Mouse (Mus musculus) naive thymus-derived CD4-positive, alpha-beta T cell, adult 2 months (primary cell): ENCODE data around the gene Slfn9.
A peak's percentile ranks its signal among the peaks of the same experiment; 100 is the strongest.
"Not testable (repeated sequence)": the region's sequence is repeated elsewhere in the genome, so short reads cannot be mapped to it uniquely, and the experiment has no call there.

ENCODE experiments used
- DNase-seq: peaks from one replicate; pipeline ENCODE4 v3.0.0-alpha.2; 2011; ENCODE audit warnings: low read depth

The Slfn9 gene

DNA sequence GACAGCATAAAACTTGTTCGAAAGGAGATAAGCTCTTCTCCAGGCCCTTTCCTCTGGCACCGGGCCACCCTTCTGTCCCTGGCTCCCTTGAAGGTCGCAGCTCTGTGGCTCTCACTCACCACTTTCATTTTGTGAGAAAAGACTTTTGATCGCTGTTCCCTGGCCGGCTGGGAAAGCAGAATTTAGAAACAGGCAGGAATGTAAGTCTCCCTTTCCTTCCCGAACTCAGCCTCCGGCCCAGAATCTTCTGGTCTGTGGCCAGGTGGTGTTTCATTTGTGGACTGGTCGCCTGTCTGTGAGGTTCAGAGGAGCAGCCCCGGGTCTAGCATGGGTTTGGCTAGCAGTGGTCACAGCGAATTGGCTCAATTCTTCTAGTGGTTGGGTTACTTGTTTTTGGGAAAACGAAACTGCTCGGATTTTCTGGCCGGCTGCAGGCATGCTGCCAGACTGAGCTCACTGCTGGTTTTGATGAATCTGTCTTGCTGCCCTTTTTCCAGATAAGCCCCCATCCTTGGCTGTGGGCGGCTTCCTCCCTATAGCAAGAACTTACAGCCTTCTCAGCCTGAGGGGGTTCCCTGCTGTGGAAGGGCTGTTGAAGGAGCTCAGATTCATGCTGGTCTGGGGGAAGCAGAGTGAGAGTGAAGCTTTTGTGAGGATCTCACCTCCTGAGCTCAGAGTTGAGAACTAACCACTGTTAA lies at the start of gene Slfn9:
TSS of gene Slfn9 (minus strand) at position 362 of the 698 bp plus-strand sequence.
- peak; percentile 68 for DNase-seq

DNA sequence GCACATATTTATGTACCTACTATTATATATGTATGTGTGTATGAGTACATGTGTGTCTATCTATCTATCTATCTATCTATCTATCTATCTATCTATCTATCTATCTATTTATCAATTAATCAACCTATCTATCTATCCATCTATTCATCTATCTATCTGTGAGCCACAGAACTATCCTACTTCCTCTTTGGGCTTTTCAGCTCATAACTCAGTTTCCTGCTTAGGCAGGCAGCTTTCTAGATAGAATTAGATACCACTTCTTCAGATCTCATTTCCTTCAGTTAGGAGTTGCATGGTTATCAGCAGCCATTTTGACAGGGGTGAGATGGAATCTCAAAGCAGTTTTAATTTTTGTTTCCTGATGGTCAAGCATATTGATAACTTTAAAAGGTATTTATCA lies 49.4 kb upstream of the Slfn9 start:
- DNase-seq, result no peak

DNA sequence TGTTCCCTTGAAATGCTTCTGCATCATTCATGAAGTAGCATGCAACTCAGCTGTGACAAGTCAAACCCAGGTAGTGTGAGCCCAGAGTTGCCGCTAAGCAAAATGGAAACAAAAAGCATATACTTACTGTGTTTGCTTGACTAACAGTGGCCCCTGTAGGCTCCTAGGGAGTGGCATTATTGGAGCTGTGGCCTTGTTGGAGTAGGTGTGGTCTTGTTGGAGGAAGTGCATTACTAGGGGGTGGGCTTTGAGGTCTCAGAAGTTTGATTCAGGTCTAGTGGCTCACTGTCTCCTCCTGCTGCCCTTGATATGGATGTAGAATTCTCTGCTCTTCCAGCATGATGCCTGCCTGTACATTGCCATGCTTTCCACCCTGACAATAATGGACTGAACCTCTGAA lies 48.7 kb upstream of the Slfn9 start:
- peak; percentile 87 for DNase-seq

DNA sequence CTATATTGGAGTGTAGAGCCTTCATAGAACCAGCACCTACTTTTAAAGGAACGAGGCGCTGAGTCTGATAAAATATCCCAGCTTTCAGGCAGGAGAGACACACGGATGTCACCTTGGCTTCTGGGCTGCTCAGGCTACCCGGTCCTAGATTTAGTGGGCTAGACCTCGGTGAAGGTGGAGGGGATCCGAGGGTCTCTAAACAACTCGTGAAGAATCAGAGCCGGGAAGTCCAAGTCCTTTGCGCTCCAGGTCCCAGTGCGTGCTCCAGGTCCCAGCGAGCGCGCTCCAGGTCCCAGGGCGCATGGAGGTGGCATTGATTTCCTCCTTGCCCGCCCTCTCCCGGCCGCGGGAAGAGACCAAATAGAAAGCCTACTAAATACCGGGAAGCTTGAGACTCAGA lies 48.2 kb upstream of the Slfn9 start:
- no peak for DNase-seq

DNA sequence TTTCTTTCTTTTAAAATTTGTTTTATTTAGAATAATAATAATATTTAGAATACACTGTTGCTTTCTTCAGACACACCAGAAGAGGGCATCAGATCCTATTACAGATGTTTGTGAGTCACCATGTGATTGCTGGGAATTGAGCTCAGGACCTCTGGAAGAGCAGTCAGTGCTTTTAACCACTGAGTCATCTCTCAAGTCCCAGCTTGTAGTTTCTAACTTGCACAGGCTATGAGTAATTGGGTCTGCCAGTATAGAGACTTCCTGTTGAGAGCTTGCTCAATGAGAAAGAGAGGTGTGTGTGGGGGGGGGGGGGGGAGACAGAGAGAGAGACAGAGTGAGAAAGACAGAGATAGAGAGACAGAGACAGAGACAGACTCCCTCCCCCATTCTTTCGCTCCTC lies 47.5 kb upstream of the Slfn9 start:
- DNase-seq, result peak; percentile 60

DNA sequence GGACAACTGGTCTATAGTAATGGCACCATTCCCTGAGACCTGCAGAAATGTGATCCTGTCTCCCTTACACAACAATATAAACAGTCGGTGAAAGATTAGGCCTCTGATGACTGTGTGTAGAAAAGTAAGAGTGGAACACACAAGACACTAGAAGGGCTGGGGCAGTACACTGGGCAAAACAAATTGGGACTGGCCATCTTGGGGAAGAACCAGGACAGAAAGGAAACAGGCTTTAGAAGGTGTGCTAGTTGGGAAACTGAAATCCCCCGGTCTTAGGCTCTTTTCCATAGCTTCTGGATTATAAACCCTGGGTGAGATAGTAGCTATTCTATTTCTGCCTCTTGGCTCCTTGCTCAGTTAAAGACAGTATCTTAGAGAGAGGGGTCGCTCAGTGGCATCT lies 47.1 kb upstream of the Slfn9 start:
- not testable (repeated sequence) for DNase-seq

DNA sequence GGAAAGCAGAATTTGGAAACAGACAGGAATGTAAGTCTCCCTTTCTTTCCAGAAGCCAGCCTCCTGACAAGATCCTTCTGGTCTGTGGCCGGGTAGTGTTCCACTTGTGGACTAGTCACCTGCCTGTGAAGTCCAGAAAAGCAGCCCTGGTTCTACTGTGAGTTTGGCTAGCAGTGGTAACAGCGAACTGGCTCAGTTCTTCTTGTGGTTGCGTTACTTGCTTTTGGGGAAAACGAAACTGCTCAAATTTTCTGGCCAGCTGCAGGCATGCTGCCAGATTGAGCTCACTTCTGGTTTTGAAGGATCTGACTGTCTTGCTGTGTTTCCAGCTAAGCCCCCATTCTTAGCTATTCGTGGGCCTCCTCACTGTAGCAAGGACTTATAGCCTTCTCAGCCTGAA lies 29.0 kb upstream of the Slfn9 start, which contains the start of gene Slfn8:
TSS of gene Slfn8 (minus strand) at position 190 of the 400 bp plus-strand sequence.
- peak; percentile 83 for DNase-seq

DNA sequence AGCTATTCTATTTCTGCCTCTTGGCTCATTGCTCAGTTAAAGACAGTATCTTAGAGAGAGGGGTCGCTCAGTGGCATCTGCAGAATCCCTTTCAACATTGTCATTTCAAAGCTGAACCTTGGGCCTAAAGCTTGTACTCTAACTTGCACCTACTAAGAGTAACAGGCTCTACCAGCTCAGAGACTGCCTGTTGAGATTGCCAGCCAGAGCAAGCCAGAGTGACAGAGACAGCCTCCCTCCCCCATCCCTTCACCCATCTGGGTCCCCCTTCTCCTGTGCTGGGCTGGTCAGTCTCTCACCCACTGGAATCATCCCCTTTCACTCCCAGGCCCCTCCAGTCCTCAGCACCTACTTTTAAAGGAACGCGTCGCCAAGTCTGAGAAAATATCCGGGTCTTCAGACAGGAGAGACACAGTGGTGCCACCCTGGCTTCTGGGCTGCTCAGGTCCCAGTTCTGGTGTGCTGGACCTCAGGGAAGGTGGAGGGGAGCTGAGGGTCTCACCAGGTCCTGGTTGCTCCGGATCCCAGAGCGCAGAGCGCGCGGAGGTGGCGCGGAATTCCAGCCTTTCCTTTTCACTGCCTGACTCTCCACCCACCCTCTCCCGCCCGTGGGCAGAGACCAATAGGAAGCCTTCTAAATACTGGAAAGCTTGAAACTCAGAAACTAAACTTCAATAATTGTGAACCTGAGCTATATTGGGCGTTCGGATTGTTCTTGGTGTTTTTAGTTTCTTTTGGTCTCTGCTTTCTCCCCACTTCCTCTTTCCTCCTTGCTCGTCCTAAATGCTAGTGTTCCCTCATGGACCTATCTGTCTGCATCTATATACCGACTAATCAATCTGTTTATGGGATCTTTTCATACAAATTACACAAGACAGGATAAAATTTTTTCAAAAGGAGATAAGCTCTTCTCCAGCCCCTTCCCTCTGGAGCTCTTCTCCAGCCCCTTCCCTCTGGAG lies 28.2 kb upstream of the Slfn9 start:
- DNase-seq, result peak; percentile 42

DNA sequence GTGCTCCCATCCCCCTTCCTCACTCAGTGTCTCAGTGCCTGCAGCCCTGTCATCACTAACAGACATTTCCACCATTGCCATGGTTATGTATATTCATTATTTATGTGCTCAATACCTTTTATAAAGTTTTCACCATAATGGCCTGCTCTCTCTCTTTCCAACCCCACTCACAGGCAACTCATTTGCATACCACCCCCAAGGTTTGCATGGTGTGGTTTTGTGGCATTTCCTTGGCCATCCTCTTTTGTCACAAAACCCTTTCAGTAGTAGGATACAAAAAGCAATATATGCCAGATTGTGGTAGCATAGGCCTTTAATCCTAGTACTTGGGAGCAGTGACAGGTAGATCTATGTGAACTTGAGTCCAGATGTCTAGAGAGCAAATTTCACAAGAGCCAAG lies 24.5 kb upstream of the Slfn9 start:
- DNase-seq, result peak; percentile 26

DNA sequence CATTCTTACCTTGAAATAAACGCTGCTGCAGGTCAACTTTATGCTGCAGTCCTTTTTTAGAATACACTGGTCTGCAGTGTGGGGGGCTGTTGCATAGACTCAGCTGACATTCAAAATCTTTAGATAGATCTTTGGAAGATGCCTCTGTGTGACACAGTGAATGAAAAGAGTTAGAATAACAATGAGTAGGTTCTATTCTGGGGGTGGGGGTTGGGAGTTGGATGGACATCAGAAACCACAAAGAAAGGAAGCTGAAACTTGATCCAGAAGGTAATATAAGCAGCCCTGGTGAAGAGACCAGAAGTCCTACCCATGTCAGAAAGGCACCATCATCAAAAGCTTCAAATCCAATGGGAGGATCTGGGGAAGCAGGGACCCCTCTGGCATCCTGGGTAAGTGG lies 21.7 kb upstream of the Slfn9 start:
- no peak for DNase-seq

DNA sequence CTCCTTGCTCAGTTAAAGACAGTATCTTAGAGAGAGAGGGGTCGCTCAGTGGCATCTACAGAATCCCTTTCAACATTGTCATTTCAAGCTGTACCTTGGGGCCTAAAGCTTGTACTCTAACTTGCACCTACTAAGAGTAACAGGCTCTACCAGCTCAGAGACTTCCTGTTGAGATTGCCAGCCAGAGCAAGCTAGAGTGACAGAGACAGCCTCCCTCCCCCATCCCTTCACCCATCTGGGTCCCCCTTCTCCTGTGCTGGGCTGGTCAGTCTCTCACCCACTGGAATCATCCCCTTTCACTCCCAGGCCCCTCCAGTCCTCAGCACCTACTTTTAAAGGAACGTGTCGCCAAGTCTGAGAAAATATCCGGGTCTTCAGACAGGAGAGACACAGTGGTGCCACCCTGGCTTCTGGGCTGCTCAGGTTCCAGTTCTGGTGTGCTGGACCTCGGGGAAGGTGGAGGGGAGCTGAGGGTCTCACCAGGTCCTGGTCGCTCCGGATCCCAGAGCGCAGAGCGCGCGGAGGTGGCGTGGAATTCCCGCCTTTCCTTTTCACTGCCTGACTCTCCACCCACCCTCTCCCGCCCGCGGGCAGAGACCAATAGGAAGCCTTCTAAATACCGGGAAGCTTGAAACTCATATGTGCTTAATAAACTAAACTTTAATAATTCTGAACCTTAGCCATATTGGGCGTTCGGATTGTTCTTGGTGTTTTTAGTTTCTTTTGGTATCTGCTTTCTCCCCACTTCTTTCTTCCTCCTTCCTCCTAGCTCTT lies 831 bp downstream of the Slfn9 start:
- peak; percentile 69 for DNase-seq

DNA sequence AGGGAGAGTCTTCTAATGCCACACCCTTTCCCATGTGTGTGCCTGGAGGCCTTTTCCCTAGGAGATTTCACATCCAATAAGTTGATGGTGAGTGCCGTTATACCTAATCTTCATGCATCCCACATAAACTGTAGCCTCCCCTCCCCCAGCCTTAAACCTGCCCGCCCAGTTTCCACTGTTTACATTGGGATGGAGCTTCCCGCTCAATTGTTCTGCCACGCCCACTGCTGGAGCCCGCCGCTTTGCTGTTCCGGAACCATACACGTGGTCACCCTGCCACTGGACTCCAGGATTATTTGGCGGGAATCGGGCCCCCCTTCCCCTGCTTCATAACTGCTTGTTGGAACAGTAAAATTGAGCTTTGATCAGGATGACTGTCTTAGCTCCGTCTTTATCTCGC lies 2.3 kb downstream of the Slfn9 start:
- DNase-seq, result no peak

DNA sequence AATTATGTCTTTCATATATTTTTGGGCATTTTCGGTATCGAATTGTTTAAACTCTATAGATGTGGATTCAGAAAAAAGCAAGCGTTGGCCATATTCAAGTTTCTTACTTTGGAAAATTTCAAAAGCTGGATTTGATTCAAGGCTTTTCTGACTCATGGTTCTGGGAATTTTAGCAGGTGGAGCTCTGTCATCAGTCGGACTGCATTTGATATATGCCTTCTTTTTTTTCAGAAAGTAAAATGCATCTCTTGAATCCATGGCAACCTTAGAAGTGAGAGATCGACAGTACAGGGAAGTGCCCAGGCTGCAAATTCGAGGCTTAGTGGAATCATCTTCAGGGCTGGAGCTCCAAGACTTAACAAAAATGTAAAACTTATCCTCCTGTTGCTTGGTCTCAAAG lies 4.0 kb downstream of the Slfn9 start:
- no peak for DNase-seq

DNA sequence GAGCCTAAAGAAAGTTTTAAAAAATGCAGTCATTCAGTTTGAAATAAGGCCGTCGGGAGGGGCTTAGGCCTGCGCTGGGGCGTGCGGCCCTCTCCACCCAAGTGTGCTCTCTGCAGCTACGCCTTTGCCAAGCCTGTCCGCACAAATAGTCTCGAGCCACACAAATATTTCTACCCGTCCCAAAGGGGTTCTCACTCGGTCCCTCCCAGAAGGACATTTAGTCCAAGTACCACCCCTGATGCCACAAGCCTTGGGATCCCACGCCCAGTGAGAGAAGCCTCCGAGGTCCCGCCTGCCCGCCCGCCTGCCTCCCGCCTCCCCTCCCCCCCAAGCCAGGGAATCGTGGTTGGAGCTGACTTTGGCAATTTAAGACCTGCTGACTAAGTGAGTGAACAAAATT lies 8.4 kb downstream of the Slfn9 start:
- DNase-seq, result no peak

DNA sequence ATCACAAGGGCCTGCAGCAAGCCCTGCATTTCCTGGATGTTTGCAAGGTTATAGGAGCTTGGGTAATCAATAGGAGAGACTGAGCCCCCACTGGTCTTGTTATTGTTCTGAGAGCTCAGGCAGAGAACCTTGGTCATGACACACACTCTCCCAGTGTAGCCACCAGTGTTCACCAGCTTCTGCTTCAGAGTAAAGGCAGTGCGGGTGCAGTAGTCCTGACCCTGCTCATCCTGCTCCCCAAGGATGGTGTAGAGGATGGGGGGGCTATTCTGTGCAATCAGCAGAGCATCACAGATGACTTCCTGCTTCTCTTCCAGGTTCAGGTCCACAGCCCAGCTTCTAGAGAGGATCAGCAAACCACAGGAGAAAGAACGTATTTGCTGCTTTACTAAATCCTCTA lies 9.2 kb downstream of the Slfn9 start:
- not testable (repeated sequence) for DNase-seq

DNA sequence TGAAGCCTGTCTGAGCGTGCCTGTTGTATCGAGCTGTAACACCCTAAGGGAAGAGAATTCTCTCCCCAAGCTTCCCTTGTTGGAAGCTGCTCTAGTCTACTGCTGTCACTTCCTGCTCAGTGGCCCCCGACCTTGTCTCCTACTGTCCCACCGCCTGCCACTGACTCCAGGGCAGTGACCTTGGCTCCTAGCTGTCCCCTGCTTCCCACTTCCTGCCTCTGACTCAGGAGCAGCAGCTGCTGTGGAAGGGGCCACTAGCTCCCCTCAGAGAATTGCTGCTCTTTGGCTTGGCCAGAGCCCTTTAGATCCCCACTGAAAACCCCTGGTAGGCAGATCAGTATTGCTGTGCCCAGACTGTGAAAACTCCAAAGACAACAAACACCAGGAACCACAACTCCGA lies 17.7 kb downstream of the Slfn9 start:
- DNase-seq, result no peak

DNA sequence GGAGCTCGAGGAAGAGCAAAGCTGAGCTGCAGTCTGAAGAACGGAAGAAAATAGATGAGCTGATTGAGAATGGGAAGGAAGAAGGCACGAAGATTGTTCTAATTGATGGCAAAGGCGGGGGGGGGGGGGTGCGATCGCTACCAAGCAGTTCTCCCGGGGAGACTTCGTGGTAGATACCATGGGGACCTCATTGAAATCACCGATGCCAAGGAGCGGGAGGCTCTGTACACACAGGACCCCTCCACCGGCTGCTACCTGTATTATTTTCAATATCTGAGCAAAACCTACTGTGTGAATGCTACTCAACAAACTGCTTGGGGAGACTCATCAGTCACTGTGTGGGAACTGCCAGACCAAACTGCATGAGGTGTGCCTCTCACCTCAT lies 20.0 kb downstream of the Slfn9 start:
- no peak for DNase-seq

DNA sequence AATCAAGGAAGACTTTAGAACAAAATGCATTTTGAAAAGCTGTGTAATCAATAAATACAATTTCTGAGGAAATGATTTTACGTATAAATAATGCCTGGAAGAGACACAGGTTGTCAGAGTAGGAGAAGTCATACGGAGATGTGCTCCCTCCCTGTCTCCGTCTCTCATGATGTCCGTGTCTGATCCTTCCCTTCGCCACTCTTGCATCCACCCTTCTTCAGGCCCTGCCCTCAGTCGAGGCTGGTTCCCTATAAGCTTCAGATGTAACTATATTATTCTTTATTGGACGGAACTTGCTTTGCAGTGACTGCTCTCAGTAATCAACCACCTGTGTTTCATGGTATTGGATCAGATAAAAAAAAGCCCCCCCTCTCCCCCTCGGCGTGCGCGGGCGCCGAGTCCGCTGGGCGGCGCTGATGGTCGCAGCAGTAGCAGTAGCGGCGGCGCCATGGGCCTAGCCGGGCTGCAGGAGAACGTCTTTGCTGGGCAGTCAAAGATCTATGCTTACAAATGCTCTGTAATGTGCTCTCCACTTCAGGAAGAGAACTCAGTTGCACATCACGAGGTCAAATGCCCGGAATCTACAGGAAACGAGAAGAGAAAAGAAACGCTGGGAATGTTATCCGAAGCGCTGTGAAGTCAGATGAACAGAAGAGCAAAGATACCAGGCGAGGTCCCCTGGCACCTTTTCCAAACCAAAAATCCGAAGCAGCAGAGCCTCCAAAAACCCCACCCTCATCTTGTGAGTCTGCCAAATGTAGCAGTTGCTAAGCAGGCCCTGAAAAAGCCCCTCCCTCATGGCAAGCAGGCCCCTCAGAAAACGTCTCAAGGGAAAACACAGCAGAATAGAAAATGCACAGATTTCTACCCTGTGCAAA lies 20.7 kb downstream of the Slfn9 start:
- DNase-seq, result peak; percentile 67

DNA sequence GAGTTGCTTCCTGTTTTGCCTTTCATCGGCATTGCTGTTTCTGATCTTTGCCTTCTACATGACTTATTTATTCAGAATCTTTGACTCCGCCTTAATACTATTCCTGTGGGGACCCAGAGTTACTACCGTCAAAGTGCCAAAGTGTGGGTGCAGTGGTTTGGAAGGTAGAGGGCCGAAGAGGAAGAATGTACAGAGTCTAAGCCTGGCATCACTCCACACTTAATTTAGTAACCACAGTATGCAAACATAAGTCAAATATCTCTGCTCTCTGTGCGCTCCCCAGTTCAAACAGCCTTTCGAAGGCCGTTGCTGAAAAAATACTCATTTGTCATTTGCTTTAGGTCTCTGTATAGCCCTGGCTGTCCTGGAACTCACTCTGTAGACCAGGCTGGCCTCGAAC lies 29.4 kb downstream of the Slfn9 start:
- DNase-seq, result no peak

DNA sequence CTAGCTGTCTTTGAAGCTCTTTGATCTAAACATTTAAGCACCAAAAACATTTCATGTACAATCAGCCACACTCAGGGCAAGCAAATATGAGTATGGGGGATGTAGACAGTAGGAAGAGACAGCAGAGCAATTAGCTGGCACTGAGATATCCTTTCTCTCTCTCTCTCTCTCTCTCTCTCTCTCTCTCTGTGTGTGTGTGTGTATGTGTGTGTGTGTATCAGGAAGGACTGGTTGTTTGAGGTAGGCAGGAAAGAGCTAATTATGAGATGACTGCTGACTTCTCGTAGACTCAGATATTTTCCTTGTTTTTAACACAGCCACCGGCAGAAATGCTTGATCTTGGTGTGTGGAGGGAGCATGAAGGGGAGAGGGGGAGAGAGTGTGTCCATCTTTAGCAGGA lies 29.9 kb downstream of the Slfn9 start:
- peak; percentile 70 for DNase-seq

DNA sequence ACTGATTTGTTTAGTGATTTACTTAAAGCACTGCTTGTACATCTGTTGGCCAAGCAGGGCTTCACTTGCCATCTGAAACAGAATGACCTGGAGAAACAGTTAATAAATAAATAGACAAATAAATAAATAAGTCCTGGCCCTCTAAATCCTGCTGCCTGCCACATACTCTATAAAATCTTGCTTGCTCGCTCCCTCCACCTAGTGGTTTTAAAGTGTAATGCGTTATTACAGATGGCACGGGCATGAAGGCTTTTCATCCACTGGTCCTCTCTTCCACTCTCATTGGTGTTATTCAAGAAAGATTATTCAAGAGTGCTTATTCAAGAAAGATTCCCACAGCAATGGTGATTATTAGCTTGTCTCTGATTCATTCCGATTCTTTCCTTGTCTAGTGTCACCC lies 32.0 kb downstream of the Slfn9 start:
- DNase-seq, result peak; percentile 79

DNA sequence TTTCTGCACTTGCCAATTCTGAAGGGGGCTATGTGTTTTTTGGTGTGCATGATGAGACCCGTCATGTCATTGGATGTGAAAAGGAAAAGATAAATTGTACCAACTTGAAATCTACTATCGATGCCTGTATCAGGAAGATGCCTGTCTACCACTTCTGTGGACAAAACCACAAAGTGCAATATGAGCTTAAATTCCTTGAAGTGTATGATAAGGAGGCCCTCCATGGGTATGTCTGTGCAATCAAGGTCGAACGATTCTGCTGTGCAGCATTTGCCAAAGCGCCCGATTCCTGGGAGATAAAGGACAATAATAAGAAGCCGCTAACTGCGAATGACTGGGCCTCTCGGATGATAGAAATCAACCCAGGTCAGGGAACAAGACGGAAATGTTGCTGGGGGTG lies 34.7 kb downstream of the Slfn9 start:
- no peak for DNase-seq
